Mouse (Mus musculus): ENCODE data around the gene Speer4c.
"Not testable (repeated sequence)": the region's sequence is repeated elsewhere in the genome, so short reads cannot be mapped to it uniquely, and the experiment has no call there.

GRCm38 (mm10) chr5:15691849-15692248 is 22.2 kb downstream of the Speer4c start:
- not testable (repeated sequence) for TF ChIP-seq CTCF (conservative IDR thresholded peaks at IDR 0.05 in 1 of 2, IDR thresholded peaks at IDR 0.05 in 1 of 2; ENCODE audit: low read depth in 2 of 2, low read length in 2 of 2); POLR2A (IDR thresholded peaks at IDR 0.05; ENCODE audit: low read depth, low read length); KAT2A (IDR thresholded peaks at IDR 0.05; ENCODE audit: insufficient replicate concordance, low read length); USF1 (IDR thresholded peaks at IDR 0.05; ENCODE audit: low read depth, low read length); IRF4 (IDR thresholded peaks at IDR 0.05; ENCODE audit: low read depth, low read length); PAX5 (IDR thresholded peaks at IDR 0.05; ENCODE audit: low read length); EP300 (IDR thresholded peaks at IDR 0.05; ENCODE audit: low read length); HCFC1 (IDR thresholded peaks at IDR 0.05; ENCODE audit: low read depth, low read length); SMC3 (IDR thresholded peaks at IDR 0.05; ENCODE audit: low read depth, low read length); MXI1 (IDR thresholded peaks at IDR 0.05; ENCODE audit: low read depth, low read length)
